Mouse (Mus musculus) lung, embryonic 15.5 days (tissue): ENCODE measurements around the gene Fan1. TPM values are rescaled to one million over a fixed set of nuclear protein-coding genes. Genes with fewer than 3 reads are reported as not detected.
A peak's percentile ranks its signal among the peaks of the same experiment; 100 is the strongest.

ENCODE experiments used
- ATAC-seq: fragments of 200-750 bp; cut with Nextera tagmentation; 2 replicates; pipeline ENCODE4 v1.8.0; 2017; ENCODE audit warnings: moderate number of reproducible peaks, borderline replicate concordance; ENCODE audit not compliant: low FRiP score, low TSS enrichment; ENCODE audit errors: extremely low read depth
- H3K27ac ChIP-seq: fragments of 300-500 bp; sonication (generic); 2 replicates; pipeline ENCODE4 v1.5.1; 2015; ENCODE audit warnings: moderate library complexity, mild to moderate bottlenecking, inconsistent platforms
- H3K27me3 ChIP-seq: fragments of 300-500 bp; sonication (generic); 2 replicates; pipeline ENCODE4 v1.6.1; 2015; ENCODE audit warnings: inconsistent platforms
- H3K36me3 ChIP-seq: fragments of 300-500 bp; sonication (generic); 2 replicates; pipeline ENCODE4 v1.6.1; 2015; ENCODE audit warnings: inconsistent platforms
- H3K4me1 ChIP-seq: fragments of 300-500 bp; sonication (generic); 2 replicates; pipeline ENCODE4 v1.6.1; 2015; ENCODE audit warnings: inconsistent platforms
- H3K4me2 ChIP-seq: fragments of 300-500 bp; sonication (generic); 2 replicates; pipeline ENCODE4 v1.6.1; 2015; ENCODE audit warnings: inconsistent platforms, mild to moderate bottlenecking, moderate library complexity
- H3K4me3 ChIP-seq: fragments of 300-500 bp; sonication (generic); 2 replicates; pipeline ENCODE4 v1.5.1; 2015; ENCODE audit warnings: mild to moderate bottlenecking, inconsistent platforms
- H3K9ac ChIP-seq: fragments of 300-500 bp; sonication (generic); 2 replicates; pipeline ENCODE4 v1.6.1; 2015; ENCODE audit warnings: inconsistent platforms
- H3K9me3 ChIP-seq: fragments of 300-500 bp; sonication (generic); 2 replicates; pipeline ENCODE4 v1.6.1; 2016; ENCODE audit warnings: inconsistent platforms
- WGBS: fragments of 180-500 bp; shearing (Covaris S2); methylation state at CpG from one replicate; pipeline ENCODE4 v1.1.7; 2015; 5-methylcytosine and 5-hydroxymethylcytosine counted together
- polyA plus RNA-seq: library from polyadenylated mRNA; unstranded; fragments of >200 nt; fragmentation: Nextera tagmentation; extraction: Ambion mirVana; gene quantifications from 2 replicates; pipeline ENCODE4 v1.2.1, GENCODE M21; 2015

Gene Fan1
- 5.9 and 6.6 TPM in 2 replicates for polyA plus RNA-seq

DNA sequence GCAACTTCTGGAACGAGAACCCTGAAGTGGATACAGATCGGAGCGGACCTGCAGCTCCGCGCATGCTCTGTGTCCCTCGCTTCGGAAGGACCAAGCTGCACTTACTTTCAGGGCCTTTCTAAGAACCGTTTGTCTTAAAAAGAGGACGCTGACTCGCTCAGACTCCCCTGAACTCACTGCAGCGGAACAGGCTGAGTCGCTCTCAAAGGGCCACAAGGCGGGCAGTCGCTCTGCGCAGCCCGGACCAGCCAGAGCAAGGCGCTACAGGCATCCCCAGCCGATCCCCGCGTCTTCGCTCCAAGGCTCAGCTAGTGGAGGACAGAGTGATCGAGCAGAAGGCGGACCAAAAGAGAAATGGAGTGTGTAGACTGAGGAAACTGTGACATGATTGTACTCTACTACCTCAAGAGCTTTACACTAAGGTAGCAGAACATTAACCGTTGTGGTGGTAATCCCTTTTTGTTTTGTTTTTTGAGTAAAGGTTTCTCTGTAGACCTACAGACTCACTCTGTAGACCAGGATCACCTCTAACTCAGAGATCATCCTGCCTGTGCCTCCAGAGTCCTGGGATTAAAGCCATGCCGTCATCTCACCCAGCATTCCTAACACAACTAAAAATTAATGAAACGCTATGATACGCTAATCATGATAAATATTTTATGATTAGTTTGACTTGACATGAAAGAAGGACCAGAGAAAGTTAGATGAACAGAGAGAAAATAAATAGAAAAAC lies at the start of gene Fan1:
Fan1 (minus strand) TSS at position 266 of the 733 bp plus-strand sequence.
- Histone ChIP-seq H3K4me2 (peak within 1 kb of the TSS; percentile 67), H3K9me3 (no peaks in the 10 kb centered on the region), H3K4me3 (peak within 1 kb of the TSS; percentile 74), H3K27me3 (no peaks in the 10 kb centered on the region), H3K9ac (peak within 1 kb of the TSS; percentile 73), H3K4me1 (peaks cover 14% of the 10 kb centered on the region), H3K27ac (peak within 1 kb of the TSS; percentile 98), H3K36me3 (peaks cover 36% of the 10 kb centered on the region)
- peak; percentile 96 for ATAC-seq
- 3% methylated on average over 27 of the region's 27 CpGs for WGBS

DNA sequence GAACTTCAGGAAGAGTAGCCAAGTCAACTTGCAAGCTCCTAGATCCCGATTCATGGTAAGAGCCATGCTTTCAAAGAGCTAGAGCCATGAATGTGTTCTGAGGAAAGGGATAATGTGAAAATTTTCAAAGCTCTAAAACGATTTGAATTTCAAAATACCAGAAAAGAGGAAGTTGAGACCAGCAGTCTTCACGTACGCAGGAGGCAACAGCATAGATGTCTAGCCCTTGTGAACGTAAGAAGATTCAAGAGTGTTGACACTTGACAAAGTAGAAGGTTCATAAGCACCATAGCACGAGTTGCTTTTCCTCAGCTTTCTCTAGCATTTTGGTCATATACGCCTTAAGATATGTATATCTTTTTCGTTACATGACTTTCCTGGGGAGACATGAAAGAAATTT lies 30.1 kb upstream of the Fan1 start:
- Histone ChIP-seq H3K9me3 (no peaks in the 10 kb centered on the region), H3K4me2 (no peak overlapping the region), H3K27me3 (no peaks in the 10 kb centered on the region), H3K27ac (no peak overlapping the region), H3K36me3 (0 out of 2 replicates have a peak, but pooled peaks cover 6% of the 10 kb centered on the region), H3K4me1 (no peaks in the 10 kb centered on the region), H3K4me3 (no peak overlapping the region), H3K9ac (no peak overlapping the region)
- WGBS: 84% methylated on average over 8 of the region's 8 CpGs
- no peak for ATAC-seq

DNA sequence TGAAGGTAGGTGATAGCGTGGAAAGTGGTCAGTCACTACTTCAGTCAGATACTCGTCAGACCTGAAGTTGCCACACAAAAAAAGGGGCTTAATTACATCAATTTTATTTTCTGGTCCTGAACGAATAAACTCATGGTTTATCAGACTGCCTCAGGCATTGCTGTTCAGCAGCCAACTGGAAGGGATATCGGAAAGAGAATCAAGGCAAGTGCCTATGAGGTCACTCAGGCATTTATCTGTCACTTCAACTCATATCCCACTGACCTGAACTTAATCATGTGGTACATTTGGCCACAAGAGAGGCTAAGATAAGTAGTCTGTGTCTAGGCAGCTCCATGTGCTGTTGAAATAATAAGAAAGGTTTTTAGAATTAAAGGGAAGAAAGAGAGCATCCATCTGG lies 28.6 kb upstream of the Fan1 start:
- 88% methylated on average over 4 of the region's 4 CpGs for WGBS
- Histone ChIP-seq H3K9ac (no peak overlapping the region), H3K4me2 (no peak overlapping the region), H3K4me1 (no peaks in the 10 kb centered on the region), H3K4me3 (no peak overlapping the region), H3K36me3 (0 out of 2 replicates have a peak, but pooled peaks cover 6% of the 10 kb centered on the region), H3K27ac (no peak overlapping the region), H3K27me3 (no peaks in the 10 kb centered on the region), H3K9me3 (no peaks in the 10 kb centered on the region)
- no peak for ATAC-seq

DNA sequence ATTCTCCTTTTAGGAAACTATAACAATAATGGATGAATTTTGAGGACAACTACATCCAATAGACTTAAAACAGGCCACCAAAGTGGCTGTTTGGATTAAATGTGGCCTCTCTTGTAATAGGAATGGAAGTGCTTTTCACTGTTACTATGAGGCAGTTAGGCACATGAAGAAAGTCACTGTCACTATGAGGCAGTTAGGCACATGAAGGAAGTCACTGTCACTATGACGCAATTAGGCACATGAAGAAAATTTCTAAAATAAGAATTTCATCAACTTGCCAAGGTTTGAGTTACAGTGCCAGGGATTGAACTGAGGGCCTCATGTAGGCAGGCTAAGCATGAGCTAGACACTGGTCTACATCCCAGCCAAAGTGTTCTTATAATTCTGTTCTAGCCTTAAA lies 26.8 kb upstream of the Fan1 start:
- no peaks in the 10 kb centered on the region for H3K27me3 ChIP-seq
- H3K27ac ChIP-seq: no peak overlapping the region
- no peaks in the 10 kb centered on the region for H3K4me1 ChIP-seq
- H3K4me3 ChIP-seq: no peak overlapping the region
- WGBS: 76% methylated on average over 1 of the region's 1 CpGs
- H3K9ac ChIP-seq: no peak overlapping the region
- H3K36me3 ChIP-seq: 0 out of 2 replicates have a peak, but pooled peaks cover 6% of the 10 kb centered on the region
- ATAC-seq: no peak
- no peaks in the 10 kb centered on the region for H3K9me3 ChIP-seq
- no peak overlapping the region for H3K4me2 ChIP-seq

DNA sequence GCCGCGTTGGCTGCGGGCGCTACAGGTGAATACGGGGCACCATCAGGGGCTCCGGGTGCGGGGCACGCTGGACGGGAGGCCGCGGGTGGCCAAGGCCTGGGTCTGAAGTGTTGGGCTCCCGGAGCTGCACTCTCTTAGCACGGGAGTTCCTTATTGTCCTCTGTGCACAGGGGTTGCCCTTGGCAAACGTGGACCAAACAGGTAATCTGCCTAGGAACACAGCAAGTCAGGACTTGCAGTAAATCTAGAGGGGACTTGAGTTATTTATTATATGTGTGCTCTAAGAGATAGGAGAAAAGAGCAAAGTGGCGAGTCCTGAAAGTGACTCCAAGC lies 18.9 kb upstream of the Fan1 start:
- Histone ChIP-seq H3K27ac (peak overlapping the region; percentile 80), H3K4me3 (peak overlapping the region; percentile 76), H3K9ac (peak overlapping the region; percentile 85), H3K27me3 (no peaks in the 10 kb centered on the region), H3K4me2 (peak overlapping the region; percentile 89), H3K36me3 (peaks cover 17% of the 10 kb centered on the region), H3K9me3 (no peaks in the 10 kb centered on the region), H3K4me1 (peaks cover 16% of the 10 kb centered on the region)
- ATAC-seq: no peak
- whole genome bisulfite sequencing: under 1% methylated on average over 15 of the region's 15 CpGs

DNA sequence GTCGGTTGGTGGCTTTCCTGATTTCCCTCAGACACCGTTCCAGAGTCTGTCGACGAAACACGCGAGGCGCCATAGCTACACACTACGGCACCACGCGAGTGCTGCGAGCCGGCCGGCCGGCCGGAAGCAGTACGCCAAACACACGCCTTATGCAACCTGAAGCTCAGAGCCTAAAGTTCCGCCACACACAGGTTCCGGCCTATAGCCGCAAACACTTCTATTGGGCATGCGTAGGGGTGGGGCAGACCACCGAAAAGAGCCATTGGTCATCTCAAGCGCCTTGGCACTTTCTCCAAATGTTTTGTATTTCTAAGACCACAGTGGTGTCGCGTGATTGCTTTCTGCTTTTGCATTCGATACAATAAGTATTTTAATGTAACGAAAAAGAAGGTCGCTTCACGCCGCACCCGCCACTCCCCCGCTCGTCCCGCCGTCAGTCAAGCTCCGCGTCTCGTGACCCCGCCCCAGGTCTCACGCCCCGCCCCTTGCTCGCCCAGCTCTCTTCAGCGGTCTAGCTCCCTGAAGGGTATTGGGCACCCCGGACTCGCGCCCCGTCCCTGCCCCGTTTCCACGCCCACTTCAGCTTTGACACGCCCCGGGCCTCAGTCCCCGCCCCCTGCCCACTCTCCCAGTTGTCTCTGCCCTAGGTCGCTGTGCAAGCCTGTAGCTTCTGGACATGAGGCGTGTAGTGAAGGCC lies 18.4 kb upstream of the Fan1 start, which contains the start of the genes Mphosph10 and Mcee:
Mphosph10 (minus strand) TSS at position 147 of the 697 bp plus-strand sequence.
Mcee (plus strand) TSS at position 486 of the 697 bp plus-strand sequence.
- Histone ChIP-seq H3K4me1 (peaks cover 16% of the 10 kb centered on the region), H3K9ac (peak within 1 kb of the TSS; percentile 85), H3K4me3 (peak within 1 kb of the TSS; percentile 76), H3K9me3 (no peaks in the 10 kb centered on the region), H3K4me2 (peak within 1 kb of the TSS; percentile 89), H3K27ac (peak within 1 kb of the TSS; percentile 80), H3K27me3 (no peaks in the 10 kb centered on the region), H3K36me3 (peaks cover 21% of the 10 kb centered on the region)
- peak; percentile 99 for ATAC-seq
- under 1% methylated on average over 51 of the region's 54 CpGs for WGBS

DNA sequence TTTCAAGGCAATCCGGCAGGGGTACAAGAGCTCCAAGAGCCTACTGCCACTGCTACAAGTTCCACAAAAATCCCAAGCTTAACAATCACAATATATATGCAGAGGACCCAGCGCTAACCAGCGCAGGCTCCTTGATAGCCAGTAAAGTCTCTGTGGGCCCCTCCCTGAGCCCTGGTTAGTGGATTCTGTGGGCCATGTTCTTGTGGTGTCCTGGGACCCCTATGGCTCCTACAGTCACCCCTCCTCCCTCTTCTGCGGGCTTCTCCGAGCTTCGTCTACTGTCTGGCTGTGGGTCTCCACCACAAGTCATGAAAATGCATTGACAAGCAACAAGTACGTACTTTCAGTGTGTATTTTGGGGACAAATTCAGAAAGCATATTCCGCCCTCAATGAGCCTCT lies 17.6 kb upstream of the Fan1 start:
- whole genome bisulfite sequencing: 3% methylated on average over 8 of the region's 8 CpGs
- H3K36me3 ChIP-seq: peaks cover 28% of the 10 kb centered on the region
- peak overlapping the region; percentile 89 for H3K4me2 ChIP-seq
- peaks cover 16% of the 10 kb centered on the region for H3K4me1 ChIP-seq
- no peaks in the 10 kb centered on the region for H3K9me3 ChIP-seq
- peak overlapping the region; percentile 67 for H3K9ac ChIP-seq
- no peaks in the 10 kb centered on the region for H3K27me3 ChIP-seq
- H3K4me3 ChIP-seq: peak overlapping the region; percentile 76
- peak overlapping the region; percentile 24; the same call in 1 of the 2 replicates for H3K27ac ChIP-seq
- no peak for ATAC-seq

DNA sequence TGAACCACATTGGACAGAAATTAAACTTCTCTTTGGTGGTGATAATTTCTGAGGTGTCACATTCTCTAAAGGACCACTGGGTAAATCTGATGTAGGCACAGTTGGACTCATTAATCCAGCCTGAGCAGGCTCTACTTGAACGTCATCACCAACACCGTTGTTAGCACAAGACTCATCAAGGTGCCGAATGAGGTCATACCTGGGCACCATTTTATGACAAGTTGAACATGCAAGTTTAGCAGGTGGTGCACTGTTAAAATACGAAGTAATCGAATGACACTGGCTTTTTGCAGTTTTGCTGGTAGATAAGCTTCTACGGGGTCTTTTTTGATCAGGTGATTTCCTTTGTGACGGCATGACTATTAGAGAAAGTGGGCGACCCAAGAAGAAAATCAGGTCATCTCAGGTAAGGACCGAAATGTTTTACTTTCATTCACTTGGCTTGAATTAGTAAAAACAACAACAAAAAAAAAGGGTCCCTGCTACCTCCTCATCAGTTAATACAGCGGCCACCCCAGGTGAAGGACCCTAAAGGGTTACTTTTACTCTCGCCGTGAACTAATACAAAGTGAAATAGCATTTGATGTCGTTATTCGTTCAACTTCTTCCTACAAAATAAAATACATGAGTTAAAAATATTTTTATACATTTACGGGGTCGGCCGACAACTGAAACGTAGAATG lies 607 bp downstream of the Fan1 start:
- Histone ChIP-seq H3K27me3 (no peaks in the 10 kb centered on the region), H3K9ac (peak overlapping the region; percentile 73), H3K36me3 (peaks cover 33% of the 10 kb centered on the region), H3K4me3 (peak overlapping the region; percentile 74), H3K9me3 (no peaks in the 10 kb centered on the region), H3K27ac (peak overlapping the region; percentile 98), H3K4me1 (peaks cover 14% of the 10 kb centered on the region), H3K4me2 (peak overlapping the region; percentile 67)
- WGBS: 7% methylated on average over 18 of the region's 18 CpGs
- no peak for ATAC-seq

DNA sequence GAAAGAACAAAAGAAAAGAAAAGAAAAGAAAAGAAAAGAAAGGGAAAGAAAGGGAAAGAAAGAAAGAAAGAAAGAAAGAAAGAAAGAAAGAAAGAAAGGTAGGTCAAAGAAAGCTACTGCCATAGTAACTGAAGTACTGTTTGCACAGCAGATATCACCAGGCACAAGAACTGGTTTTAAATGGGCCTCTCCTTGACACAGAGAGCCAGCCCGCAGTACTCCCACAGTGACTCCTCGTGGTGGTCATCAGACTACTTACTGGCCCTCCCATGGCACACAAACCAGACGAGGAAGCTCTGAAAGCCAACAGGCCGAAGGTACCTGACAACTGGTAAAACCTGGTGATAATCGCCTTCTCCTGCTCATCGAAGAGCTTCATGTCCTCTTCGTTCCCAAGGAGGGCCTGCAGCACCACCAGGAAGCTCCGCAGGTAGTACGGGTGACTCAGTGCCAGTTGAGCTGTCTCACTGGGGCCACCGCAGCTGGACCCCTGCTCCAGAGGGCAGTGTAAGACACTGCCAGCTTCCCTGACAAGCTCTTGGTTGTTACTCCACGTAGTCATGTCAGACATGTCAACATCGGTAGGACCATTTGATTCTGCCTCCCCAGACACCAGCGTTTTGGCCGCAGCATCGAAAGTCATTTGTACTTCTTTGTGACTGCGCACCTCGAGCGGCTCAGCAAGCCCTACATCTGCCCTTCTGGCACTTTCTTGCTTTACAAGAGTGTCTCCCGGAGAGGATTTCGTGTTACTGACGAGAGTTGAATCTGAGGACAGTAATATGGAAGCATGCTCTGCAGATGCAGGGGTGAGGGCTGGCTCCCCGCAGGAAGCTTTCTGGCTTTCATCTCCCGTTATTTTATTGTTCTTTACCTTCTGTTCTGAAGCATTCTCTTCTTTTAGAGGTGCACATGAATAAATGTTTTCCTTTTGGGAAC lies 1.7 kb downstream of the Fan1 start:
- no peak overlapping the region for H3K4me2 ChIP-seq
- 85% methylated on average over 23 of the region's 23 CpGs for WGBS
- ATAC-seq: no peak
- peaks cover 14% of the 10 kb centered on the region for H3K4me1 ChIP-seq
- H3K27ac ChIP-seq: no peak overlapping the region
- no peaks in the 10 kb centered on the region for H3K27me3 ChIP-seq
- H3K36me3 ChIP-seq: peaks cover 29% of the 10 kb centered on the region
- no peak overlapping the region for H3K4me3 ChIP-seq
- H3K9me3 ChIP-seq: no peaks in the 10 kb centered on the region
- no peak overlapping the region for H3K9ac ChIP-seq

DNA sequence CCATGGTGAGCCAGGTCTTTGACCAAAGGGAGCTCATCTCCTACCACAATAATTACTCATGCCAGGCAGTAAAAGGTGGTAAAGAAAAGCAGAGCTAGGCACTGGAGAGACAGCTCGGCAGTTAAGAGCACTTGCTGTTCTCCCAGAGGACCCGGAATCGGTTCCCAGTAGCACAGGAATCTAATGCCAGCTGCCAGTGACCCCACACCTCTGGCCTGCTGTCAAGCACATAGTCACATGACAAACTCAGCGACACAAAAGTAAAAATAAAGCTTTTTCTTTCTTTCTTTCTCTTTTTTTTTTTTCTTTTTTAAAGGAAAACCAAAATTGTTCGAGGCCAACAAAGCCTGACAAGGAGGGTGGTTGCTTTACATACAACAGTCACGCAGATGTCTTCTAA lies 4.1 kb downstream of the Fan1 start:
- Histone ChIP-seq H3K4me2 (no peak overlapping the region), H3K27me3 (no peaks in the 10 kb centered on the region), H3K36me3 (peaks cover 28% of the 10 kb centered on the region; the same call in 1 of the 2 replicates), H3K27ac (no peak overlapping the region), H3K9ac (no peak overlapping the region), H3K9me3 (no peaks in the 10 kb centered on the region), H3K4me3 (no peak overlapping the region), H3K4me1 (peaks cover 14% of the 10 kb centered on the region)
- ATAC-seq: no peak
- WGBS: 81% methylated on average over 6 of the region's 6 CpGs

DNA sequence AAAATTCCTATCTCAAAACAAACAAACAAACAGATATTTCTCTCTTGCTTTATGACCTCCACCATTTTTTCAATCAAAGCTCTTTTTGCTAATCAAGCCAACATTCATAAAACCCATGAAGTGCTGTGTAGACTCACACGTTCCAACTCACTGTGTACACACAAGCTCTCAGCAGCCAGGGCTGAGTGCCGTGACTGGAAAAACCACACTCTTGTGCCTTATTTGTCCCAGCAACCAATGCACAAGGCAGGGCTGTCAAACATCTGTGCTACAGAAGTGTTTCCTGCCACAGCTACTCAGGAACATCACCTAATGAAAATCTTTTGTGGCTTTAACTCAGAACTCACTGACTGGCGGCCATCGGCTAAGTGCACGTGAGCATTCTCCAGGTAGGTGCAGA lies 8.0 kb downstream of the Fan1 start:
- no peaks in the 10 kb centered on the region for H3K9me3 ChIP-seq
- H3K27ac ChIP-seq: no peak overlapping the region
- no peaks in the 10 kb centered on the region for H3K4me1 ChIP-seq
- WGBS: 73% methylated on average over 5 of the region's 5 CpGs
- H3K4me2 ChIP-seq: no peak overlapping the region
- peaks cover 56% of the 10 kb centered on the region for H3K36me3 ChIP-seq
- H3K4me3 ChIP-seq: no peak overlapping the region
- no peak for ATAC-seq
- H3K27me3 ChIP-seq: no peaks in the 10 kb centered on the region
- H3K9ac ChIP-seq: no peak overlapping the region
